18 mouse cellular contexts compared by ENCODE assay signal in genomic region chr11:108320561-108320960, GRCm38 (mm10). TPM values are rescaled to one million over a fixed set of nuclear protein-coding genes. Genes with fewer than 3 reads are reported as not detected.
"Had no signal": no experiment of that assay in that cellular context is flagged by ENCODE, and none has a peak within 500 bp of the region (broad histone marks: within the 10 kb centered on the region; RNA-seq: fewer than 3 reads in every experiment).

No protein-coding gene starts in this region.

- H3K9me3 ChIP-seq: neural tube, embryonic 15.5 days; stomach, embryonic 15.5 days had no signal

- H3K27me3 ChIP-seq: neural tube, embryonic 15.5 days; stomach, embryonic 15.5 days had no signal

- H3K27ac ChIP-seq: neural tube, embryonic 15.5 days; stomach, embryonic 15.5 days; stomach, postnatal 0 days had no signal

- H3K4me1 ChIP-seq: stomach, embryonic 15.5 days had no signal

- DNase-seq: retina, postnatal 1 day; right cerebral cortex, adult 18-20 months; right cerebral cortex, postnatal 14 days; right cerebral cortex, postnatal 25 days; right cerebral cortex, postnatal 4 days; spleen, adult 18-20 months; thymus, adult 18-20 months; thymus, adult 2 months; thymus, postnatal 14 days; thymus, postnatal 25 days; thymus, postnatal 36 days; thymus, postnatal 4 days had no signal

- H3K4me2 ChIP-seq: neural tube, embryonic 15.5 days; stomach, embryonic 15.5 days had no signal

- H3K36me3 ChIP-seq: neural tube, embryonic 15.5 days; stomach, embryonic 15.5 days had no signal

- H3K4me3 ChIP-seq: neural tube, embryonic 15.5 days; stomach, embryonic 15.5 days had no signal

- H3K9ac ChIP-seq: neural tube, embryonic 15.5 days; stomach, embryonic 15.5 days had no signal

RNA-seq across cellular contexts. Expression of gene Apoh, which starts 22.6 kb away (rescaled TPM):
- total RNA-seq: neutrophil, adult 5-6 weeks had no signal
- polyA plus RNA-seq: neural tube, embryonic 14.5 days; spleen, adult 2 months had no signal
